Mouse (Mus musculus) skeletal muscle tissue, adult 2 months (tissue): ENCODE data around the gene Gm17677.

Experiments
- DNase-seq: peaks from one replicate; pipeline ENCODE4 v3.0.0-alpha.2; 2012; ENCODE audit warnings: low read depth, low spot score

Gm17677 gene

GRCm38 (mm10) chr9:35740749-35741148 is at the start of gene Gm17677:
Gm17677 (plus strand) TSS chr9:35741049.
- no peak for DNase-seq

- no peak for DNase-seq
These were observed 48.9 kb upstream of the Gm17677 start for GRCm38 (mm10) chr9:35691924-35692323.

GRCm38 (mm10) chr9:35707265-35707664 is 33.6 kb upstream of the Gm17677 start:
- no peak for DNase-seq

DNA sequence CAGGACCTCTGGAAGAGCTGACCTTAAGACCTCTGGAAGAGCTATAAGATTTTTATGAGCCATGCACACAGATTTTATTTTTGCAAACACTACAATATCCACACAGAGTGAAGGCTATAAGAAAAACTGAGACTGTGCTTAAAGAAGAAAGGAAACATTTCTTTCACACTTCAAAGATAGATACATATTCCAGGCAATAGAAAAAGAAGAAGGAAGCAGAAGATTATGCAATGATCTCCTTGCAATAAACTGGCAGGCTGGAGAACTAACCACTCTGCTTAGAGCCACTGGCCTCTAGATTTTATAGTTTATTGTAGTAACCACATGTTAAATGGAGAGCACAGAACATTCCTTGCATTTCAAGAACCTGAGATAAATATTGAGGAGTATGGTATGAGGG is 16.0 kb downstream of the Gm17677 start:
- DNase-seq: no peak

GRCm38 (mm10) chr9:35778009-35778408 is 37.2 kb downstream of the Gm17677 start, which contains the start of gene Gm17727:
Gm17727 (minus strand) TSS chr9:35778109.
- no peak for DNase-seq

- DNase-seq: no peak
These were observed 49.2 kb downstream of the Gm17677 start, which contains the start of the genes Gm27235 and D730048I06Rik for GRCm38 (mm10) chr9:35790001-35790400. Gm27235 (minus strand) TSS chr9:35790101. D730048I06Rik (minus strand) TSS chr9:35790112.
